Mouse (Mus musculus) R1 (cell line): Measurements from ENCODE around the gene Smarcd1.
"Not testable (repeated sequence)": the region's sequence is repeated elsewhere in the genome, so short reads cannot be mapped to it uniquely, and the experiment has no call there.

Source experiments
- DNase-seq: peaks from one replicate; pipeline ENCODE4 v3.0.0-alpha.2; 2018; ENCODE audit warnings: low read depth, low spot score

The Smarcd1 gene

GRCm38 (mm10) chr15:99684156-99684555 is 17.8 kb upstream of the Smarcd1 start:
- DNase-seq = peak; percentile 77

- DNase-seq = peak; percentile 79
These were observed 13.2 kb upstream of the Smarcd1 start for GRCm38 (mm10) chr15:99688712-99689111.

GRCm38 (mm10) chr15:99690924-99691323 is 11.0 kb upstream of the Smarcd1 start:
- no peak for DNase-seq

- no peak for DNase-seq
These were observed 10.0 kb upstream of the Smarcd1 start for GRCm38 (mm10) chr15:99691976-99692375.

- DNase-seq = no peak
These were observed 4.6 kb upstream of the Smarcd1 start for GRCm38 (mm10) chr15:99697309-99697708.

- peak; percentile 82 for DNase-seq
These were observed 3.3 kb upstream of the Smarcd1 start for GRCm38 (mm10) chr15:99698533-99699085.

GRCm38 (mm10) chr15:99699715-99700114 is 2.2 kb upstream of the Smarcd1 start:
- no peak for DNase-seq

GRCm38 (mm10) chr15:99700219-99701106 is 1.5 kb upstream of the Smarcd1 start:
- DNase-seq = no peak

GRCm38 (mm10) chr15:99701640-99701998 is 310 bp upstream of the Smarcd1 start:
- DNase-seq = not testable (repeated sequence)

- DNase-seq = peak; percentile 26
These were observed 1.2 kb downstream of the Smarcd1 start for GRCm38 (mm10) chr15:99703104-99703503.

- no peak for DNase-seq
These were observed 1.7 kb downstream of the Smarcd1 start for GRCm38 (mm10) chr15:99703676-99704040.

- DNase-seq = peak; percentile 84
These were observed 2.2 kb downstream of the Smarcd1 start for GRCm38 (mm10) chr15:99704041-99704681.

GRCm38 (mm10) chr15:99704881-99705280 is 3.0 kb downstream of the Smarcd1 start:
- peak; percentile 93 for DNase-seq

GRCm38 (mm10) chr15:99705440-99706048 is 3.6 kb downstream of the Smarcd1 start, which contains the start of gene Gm17349:
Gm17349 (minus strand) TSS chr15:99705490.
- peak; percentile 93 for DNase-seq

GRCm38 (mm10) chr15:99708176-99708575 is 6.2 kb downstream of the Smarcd1 start:
- DNase-seq = no peak

- DNase-seq = no peak
These were observed 8.6 kb downstream of the Smarcd1 start for GRCm38 (mm10) chr15:99710221-99711190.

- DNase-seq = no peak
These were observed 9.6 kb downstream of the Smarcd1 start for GRCm38 (mm10) chr15:99711491-99711890.

GRCm38 (mm10) chr15:99712666-99713559 is 11.0 kb downstream of the Smarcd1 start:
- DNase-seq = peak; percentile 86

GRCm38 (mm10) chr15:99713569-99713968 is 11.6 kb downstream of the Smarcd1 start:
- no peak for DNase-seq

- no peak for DNase-seq
These were observed 12.3 kb downstream of the Smarcd1 start for GRCm38 (mm10) chr15:99714206-99714605.
